Mouse (Mus musculus) forelimb bud, embryonic 11.5 days (tissue): ENCODE results near the gene Ktn1.

Source experiments
- DNase-seq: peaks from one replicate; pipeline ENCODE4 v3.0.0-alpha.2; 2012; ENCODE audit warnings: low read depth, low spot score

Ktn1 gene

GRCm38 (mm10) chr14:47664470-47664864, 16.2 kb downstream of the Ktn1 start:
- DNase-seq: no peak

- DNase-seq: no peak
Observed at GRCm38 (mm10) chr14:47665061-47665778, 17.0 kb downstream of the Ktn1 start.

GRCm38 (mm10) chr14:47668096-47668495, 19.8 kb downstream of the Ktn1 start:
- DNase-seq: no peak

GRCm38 (mm10) chr14:47682886-47683285, 34.6 kb downstream of the Ktn1 start:
- no peak for DNase-seq

GRCm38 (mm10) chr14:47684579-47684978, 36.3 kb downstream of the Ktn1 start:
- DNase-seq: no peak

GRCm38 (mm10) chr14:47699126-47699525, 50.9 kb downstream of the Ktn1 start:
- no peak for DNase-seq

- DNase-seq: no peak
Observed at GRCm38 (mm10) chr14:47709546-47709945, 61.3 kb downstream of the Ktn1 start.

GRCm38 (mm10) chr14:47715771-47716170, 67.5 kb downstream of the Ktn1 start:
- DNase-seq: no peak

- DNase-seq: no peak
Observed at GRCm38 (mm10) chr14:47717916-47718606, 69.8 kb downstream of the Ktn1 start.

GRCm38 (mm10) chr14:47720023-47720422, 71.8 kb downstream of the Ktn1 start:
- DNase-seq: no peak

GRCm38 (mm10) chr14:47723035-47723434, 74.8 kb downstream of the Ktn1 start:
- no peak for DNase-seq

GRCm38 (mm10) chr14:47728594-47728993, 80.3 kb downstream of the Ktn1 start:
- DNase-seq: no peak

GRCm38 (mm10) chr14:47735354-47735753, 87.1 kb downstream of the Ktn1 start:
- DNase-seq: no peak

GRCm38 (mm10) chr14:47736471-47736870, 88.2 kb downstream of the Ktn1 start:
- no peak for DNase-seq

GRCm38 (mm10) chr14:47740316-47740996, 92.2 kb downstream of the Ktn1 start:
- no peak for DNase-seq

GRCm38 (mm10) chr14:47741046-47741445, 92.8 kb downstream of the Ktn1 start:
- DNase-seq: no peak

GRCm38 (mm10) chr14:47742674-47743073, 94.4 kb downstream of the Ktn1 start:
- no peak for DNase-seq

GRCm38 (mm10) chr14:47745086-47745485, 96.8 kb downstream of the Ktn1 start:
- no peak for DNase-seq

- no peak for DNase-seq
Observed at GRCm38 (mm10) chr14:47747536-47747935, 99.3 kb downstream of the Ktn1 start.

GRCm38 (mm10) chr14:47748714-47749113, 100.5 kb downstream of the Ktn1 start:
- DNase-seq: no peak

- DNase-seq: peak; percentile 77
Observed at GRCm38 (mm10) chr14:47751422-47752205, 103.4 kb downstream of the Ktn1 start.

GRCm38 (mm10) chr14:47753561-47753960, 105.3 kb downstream of the Ktn1 start:
- no peak for DNase-seq
